Mouse (Mus musculus) midbrain, embryonic 13.5 days (tissue): ENCODE measurements around the gene Col4a3. TPM values are rescaled to one million over a fixed set of nuclear protein-coding genes. Genes with fewer than 3 reads are reported as not detected.

ENCODE experiments used
- ATAC-seq: fragments of 200-750 bp; cut with Nextera tagmentation; 2 replicates; pipeline ENCODE4 v1.8.0; 2017; ENCODE audit warnings: mild to moderate bottlenecking, moderate TSS enrichment, moderate library complexity
- H3K27ac ChIP-seq: fragments of 300-500 bp; sonication (generic); 2 replicates; pipeline ENCODE4 v1.5.1; 2015; ENCODE audit warnings: inconsistent platforms, mild to moderate bottlenecking, moderate library complexity
- H3K27me3 ChIP-seq: fragments of 300-500 bp; sonication (generic); 2 replicates; pipeline ENCODE4 v1.6.1; 2015; ENCODE audit warnings: mild to moderate bottlenecking, inconsistent platforms
- H3K36me3 ChIP-seq: fragments of 300-500 bp; sonication (generic); 2 replicates; pipeline ENCODE4 v1.6.1; 2015; ENCODE audit warnings: mild to moderate bottlenecking, inconsistent platforms
- H3K4me1 ChIP-seq: fragments of 300-500 bp; sonication (generic); replicated peaks from 2 replicates; pipeline ENCODE4 v1.6.1; 2015; ENCODE audit warnings: inconsistent platforms
- H3K4me2 ChIP-seq: fragments of 300-500 bp; sonication (generic); replicated peaks from 2 replicates; pipeline ENCODE4 v1.6.1; 2015; ENCODE audit warnings: moderate library complexity, mild to moderate bottlenecking, inconsistent platforms
- H3K4me3 ChIP-seq: fragments of 300-500 bp; sonication (generic); replicated peaks from 2 replicates; pipeline ENCODE4 v1.5.1; 2015; ENCODE audit warnings: mild to moderate bottlenecking, inconsistent platforms
- H3K9ac ChIP-seq: fragments of 300-500 bp; sonication (generic); replicated peaks from 2 replicates; pipeline ENCODE4 v1.6.1; 2015; ENCODE audit warnings: mild to moderate bottlenecking, inconsistent platforms
- H3K9me3 ChIP-seq: fragments of 300-500 bp; sonication (generic); 2 replicates; pipeline ENCODE4 v1.6.1; 2016; ENCODE audit warnings: mild to moderate bottlenecking, inconsistent platforms
- WGBS: fragments of 180-500 bp; shearing (Covaris S2); methylation state at CpG from one replicate; pipeline ENCODE4 v1.1.7; 2015; 5-methylcytosine and 5-hydroxymethylcytosine counted together
- polyA plus RNA-seq: library from polyadenylated mRNA; unstranded; fragments of >200 nt; fragmentation: Nextera tagmentation; extraction: Ambion mirVana; gene quantifications from 2 replicates; pipeline ENCODE4 v1.2.1, GENCODE M21; 2015

The Col4a3 gene
- polyA plus RNA-seq, 1 experiment from 2014 or later, result 0.09 TPM

DNA sequence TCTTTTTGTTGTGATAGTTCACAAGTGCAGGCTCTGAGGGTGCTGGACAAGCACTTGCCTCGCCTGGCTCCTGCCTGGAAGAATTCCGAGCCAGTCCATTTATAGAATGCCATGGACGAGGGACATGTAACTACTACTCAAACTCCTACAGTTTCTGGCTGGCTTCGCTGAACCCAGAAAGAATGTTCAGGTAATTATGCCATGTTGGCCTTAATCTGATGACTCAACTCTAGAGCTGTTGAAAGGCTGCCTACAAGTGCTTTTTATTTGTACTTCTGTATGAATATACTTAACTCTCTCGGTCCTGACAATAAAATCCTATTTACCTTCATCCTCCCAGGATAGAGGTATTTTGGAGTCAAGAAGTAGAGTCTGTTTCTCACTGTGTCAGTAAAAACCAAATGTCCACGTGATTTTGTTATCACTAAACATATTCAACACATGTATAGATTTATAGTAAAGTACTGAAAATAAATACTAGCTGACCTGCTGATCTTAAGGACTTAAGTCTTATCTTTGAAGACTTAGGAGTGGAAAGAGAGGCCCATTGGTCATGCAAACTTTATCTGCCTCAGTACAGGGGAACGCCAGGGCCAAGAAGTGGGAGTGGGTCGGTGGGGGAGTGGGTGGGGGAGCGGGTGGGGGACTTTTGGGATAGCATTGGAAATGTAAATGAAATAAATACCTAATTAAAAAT lies 131.2 kb downstream of the Col4a3 start:
- Histone ChIP-seq H3K9me3 (no peaks in the 10 kb centered on the region), H3K9ac (no peak overlapping the region), H3K4me3 (no peak overlapping the region), H3K27ac (no peak overlapping the region), H3K4me2 (no peak overlapping the region), H3K27me3 (peaks cover 31% of the 10 kb centered on the region), H3K36me3 (no peaks in the 10 kb centered on the region), H3K4me1 (no peaks in the 10 kb centered on the region)
- no peak for ATAC-seq
- 79% methylated on average over 9 of the region's 9 CpGs for WGBS

DNA sequence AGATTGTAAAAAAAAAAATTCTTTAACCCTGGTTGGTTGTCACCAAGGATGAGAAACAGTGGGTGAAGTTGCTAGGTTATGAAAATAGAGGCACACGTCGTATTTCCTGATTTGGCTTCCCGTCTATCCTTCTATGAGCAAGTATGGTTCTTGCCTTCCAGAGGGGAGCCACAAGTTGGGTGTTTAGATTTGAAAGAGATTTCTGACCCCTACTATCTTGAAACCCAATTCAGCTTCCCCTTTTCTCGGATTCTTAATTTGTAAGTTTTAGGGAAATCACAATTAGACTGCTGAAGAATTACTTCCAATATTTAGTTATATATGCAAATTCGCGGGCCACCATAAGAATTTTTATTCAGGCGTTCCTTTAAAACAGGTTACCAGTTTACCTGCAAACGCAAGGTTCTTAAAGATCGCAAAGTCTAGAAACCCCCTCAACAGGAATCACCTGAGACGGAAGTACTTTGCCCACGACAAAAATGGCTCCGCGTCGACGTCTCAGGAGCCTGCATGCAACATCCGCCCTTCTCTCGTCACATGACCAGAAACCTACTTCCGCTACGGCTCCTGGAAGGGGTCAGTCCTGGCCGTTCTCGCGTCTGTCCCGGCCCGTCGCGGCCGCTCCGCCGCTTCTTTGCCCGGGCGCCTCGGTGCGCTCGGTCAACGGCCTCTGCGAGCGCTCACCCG lies 137.8 kb downstream of the Col4a3 start, which contains the start of gene Mff:
Gene Mff, plus strand, starts transcription at position 552 of the 687 bp plus-strand sequence.
- Histone ChIP-seq H3K27me3 (peaks cover 33% of the 10 kb centered on the region), H3K9me3 (no peaks in the 10 kb centered on the region), H3K27ac (peak within 1 kb of the TSS; percentile 67), H3K4me2 (peak within 1 kb of the TSS; percentile 75), H3K4me3 (peak within 1 kb of the TSS; percentile 82), H3K9ac (peak within 1 kb of the TSS; percentile 95), H3K4me1 (peaks cover 12% of the 10 kb centered on the region), H3K36me3 (peaks cover 8% of the 10 kb centered on the region)
- ATAC-seq, result peak; percentile 99
- 10% methylated on average over 38 of the region's 38 CpGs for WGBS

DNA sequence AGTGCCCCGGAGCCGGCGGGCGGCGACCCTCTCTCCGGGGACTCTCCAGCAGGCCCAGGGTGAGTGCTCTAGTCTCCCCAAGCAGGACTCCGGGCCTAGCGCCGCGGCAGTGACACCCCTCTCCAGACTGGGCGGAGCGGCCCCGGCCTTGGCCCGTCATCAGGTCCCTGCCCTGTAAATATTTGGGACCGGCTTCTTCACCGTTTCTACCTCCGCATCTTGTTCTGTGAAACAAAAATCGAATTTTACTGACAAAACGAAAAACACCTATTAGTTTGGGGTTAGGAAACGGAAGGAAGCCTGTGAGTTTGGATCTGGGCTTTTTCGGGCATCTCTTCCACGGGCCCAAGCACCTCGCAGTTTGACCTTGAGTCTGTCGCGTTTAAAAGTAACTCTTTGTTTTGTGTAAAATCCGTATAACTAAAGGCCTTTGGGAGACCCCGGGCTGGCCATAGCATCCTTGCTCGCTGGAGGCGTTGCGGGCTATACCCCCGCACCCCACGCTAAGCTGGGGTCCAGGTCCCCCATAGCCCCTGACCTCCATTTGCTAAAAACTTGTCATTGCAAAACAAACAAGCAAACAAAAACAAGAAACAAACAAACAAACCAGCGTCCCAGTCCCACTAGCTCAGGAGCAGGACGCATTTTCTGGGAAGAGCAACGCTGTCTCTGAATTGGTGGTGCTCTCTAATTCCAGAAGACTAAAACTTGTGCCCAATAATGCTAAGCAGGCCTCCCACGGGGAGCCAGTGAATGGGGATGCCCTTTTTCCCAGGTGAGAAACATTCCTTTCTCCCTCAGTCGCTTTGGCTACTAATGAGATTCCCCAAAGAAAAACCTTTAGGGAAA lies 138.5 kb downstream of the Col4a3 start:
- Histone ChIP-seq H3K36me3 (peaks cover 15% of the 10 kb centered on the region), H3K4me3 (peak overlapping the region; percentile 82), H3K4me2 (peak overlapping the region; percentile 75), H3K9me3 (no peaks in the 10 kb centered on the region), H3K4me1 (peaks cover 12% of the 10 kb centered on the region), H3K27me3 (peaks cover 27% of the 10 kb centered on the region), H3K27ac (peak overlapping the region; percentile 67), H3K9ac (peak overlapping the region; percentile 95)
- under 1% methylated on average over 37 of the region's 37 CpGs for WGBS
- peak; percentile 99 for ATAC-seq

DNA sequence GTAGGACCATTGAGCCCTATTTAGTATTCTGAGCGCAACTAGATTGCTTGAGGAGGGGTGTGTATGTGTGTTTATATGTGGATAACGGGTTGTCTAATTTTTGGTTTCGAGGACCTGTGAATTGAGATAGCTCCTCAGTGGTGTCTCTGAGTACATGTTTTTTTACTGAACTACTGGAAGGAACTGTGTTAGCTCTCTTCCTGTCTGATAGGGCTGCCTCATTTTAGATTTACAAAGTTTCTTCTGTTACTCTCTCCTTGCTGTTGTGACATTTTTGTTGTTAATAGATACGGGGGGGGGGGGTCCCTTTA lies 139.1 kb downstream of the Col4a3 start:
- WGBS, result 53% methylated on average over 4 of the region's 4 CpGs
- no peak for ATAC-seq

DNA sequence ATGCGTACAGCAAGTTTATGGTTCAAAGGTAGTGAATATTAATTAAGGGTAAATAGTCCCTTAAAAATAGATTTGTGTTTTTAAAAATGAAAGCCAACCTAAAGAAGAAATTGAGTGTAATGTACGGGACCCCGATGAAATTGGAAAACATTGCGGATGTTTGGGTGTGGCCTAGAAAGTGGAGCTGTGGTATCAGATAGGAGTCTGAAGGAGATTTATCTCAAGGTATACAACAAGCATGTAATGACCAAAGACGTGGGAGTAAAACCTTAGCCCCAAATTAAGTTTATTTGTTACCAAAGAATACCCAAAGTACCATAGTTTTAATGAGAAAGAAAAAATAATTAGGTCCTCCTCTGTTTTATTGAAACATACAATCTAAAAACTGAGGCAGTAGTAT lies 139.8 kb downstream of the Col4a3 start:
- Histone ChIP-seq H3K27ac (no peak overlapping the region), H3K9ac (no peak overlapping the region; the same call in 1 of the 2 replicates), H3K4me2 (no peak overlapping the region; the same call in 1 of the 2 replicates), H3K9me3 (no peaks in the 10 kb centered on the region), H3K36me3 (peaks cover 27% of the 10 kb centered on the region), H3K4me3 (no peak overlapping the region), H3K4me1 (peaks cover 12% of the 10 kb centered on the region), H3K27me3 (peaks cover 15% of the 10 kb centered on the region)
- ATAC-seq, result no peak
- 95% methylated on average over 5 of the region's 5 CpGs for WGBS

More for the DNA sequence above, 139.1 kb downstream of the Col4a3 start:
- Histone ChIP-seq H3K4me3 (peak overlapping the region; percentile 82), H3K27ac (no peak overlapping the region), H3K36me3 (peaks cover 20% of the 10 kb centered on the region), H3K4me2 (peak overlapping the region; percentile 75), H3K27me3 (peaks cover 22% of the 10 kb centered on the region), H3K9ac (peak overlapping the region; percentile 95), H3K4me1 (peaks cover 12% of the 10 kb centered on the region), H3K9me3 (no peaks in the 10 kb centered on the region)

DNA sequence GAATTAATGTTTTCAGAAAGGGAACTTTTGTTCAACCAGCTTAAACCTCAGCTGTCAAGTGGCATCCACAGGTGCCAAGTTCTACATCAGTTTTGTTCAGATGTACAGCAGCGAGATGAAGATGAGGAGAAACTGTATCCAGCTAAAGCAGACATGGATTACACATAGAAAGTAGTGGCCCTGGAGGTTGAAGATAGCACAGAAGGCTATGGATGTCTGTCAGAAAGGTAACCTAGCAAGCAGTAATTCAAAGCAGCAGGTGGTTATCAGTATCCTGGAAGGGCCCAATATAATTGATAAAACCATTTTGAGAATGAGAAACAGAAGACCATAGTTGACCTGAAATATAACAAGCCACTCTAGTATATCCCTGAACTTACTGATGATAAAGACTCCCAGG lies 146.6 kb downstream of the Col4a3 start:
- Histone ChIP-seq H3K4me2 (no peak overlapping the region), H3K4me1 (no peaks in the 10 kb centered on the region), H3K27me3 (no peaks in the 10 kb centered on the region), H3K36me3 (peaks cover 87% of the 10 kb centered on the region), H3K4me3 (no peak overlapping the region), H3K27ac (no peak overlapping the region), H3K9ac (no peak overlapping the region), H3K9me3 (no peaks in the 10 kb centered on the region)
- ATAC-seq, result no peak
- 93% methylated on average over 1 of the region's 1 CpGs for WGBS

DNA sequence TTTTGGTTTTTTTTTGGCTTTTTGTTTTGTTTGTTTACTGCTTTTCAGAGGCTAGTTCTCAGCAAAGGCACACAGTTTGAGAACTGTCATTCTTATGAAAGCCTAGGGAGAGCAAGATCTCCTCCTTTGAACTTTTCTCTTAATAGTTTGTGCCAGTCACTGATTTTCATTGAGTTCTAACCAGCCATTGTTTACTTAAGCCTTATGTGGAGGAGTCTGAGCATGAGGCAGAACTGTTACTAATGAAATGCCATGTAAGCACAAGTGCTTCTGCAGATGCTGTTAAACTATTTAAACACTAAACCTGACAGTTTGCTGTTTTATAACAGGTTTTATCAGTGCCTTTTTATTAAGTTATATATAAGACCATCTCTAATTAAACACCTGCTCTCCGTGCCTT lies 151.3 kb downstream of the Col4a3 start:
- no peak overlapping the region for H3K27ac ChIP-seq
- no peak overlapping the region for H3K9ac ChIP-seq
- H3K27me3 ChIP-seq, result no peaks in the 10 kb centered on the region
- H3K36me3 ChIP-seq, result peaks cover 67% of the 10 kb centered on the region
- no peak for ATAC-seq
- no peak overlapping the region for H3K4me3 ChIP-seq
- WGBS, result 93% methylated on average over 1 of the region's 1 CpGs
- no peak overlapping the region for H3K4me2 ChIP-seq
- H3K9me3 ChIP-seq, result no peaks in the 10 kb centered on the region
- H3K4me1 ChIP-seq, result no peaks in the 10 kb centered on the region

DNA sequence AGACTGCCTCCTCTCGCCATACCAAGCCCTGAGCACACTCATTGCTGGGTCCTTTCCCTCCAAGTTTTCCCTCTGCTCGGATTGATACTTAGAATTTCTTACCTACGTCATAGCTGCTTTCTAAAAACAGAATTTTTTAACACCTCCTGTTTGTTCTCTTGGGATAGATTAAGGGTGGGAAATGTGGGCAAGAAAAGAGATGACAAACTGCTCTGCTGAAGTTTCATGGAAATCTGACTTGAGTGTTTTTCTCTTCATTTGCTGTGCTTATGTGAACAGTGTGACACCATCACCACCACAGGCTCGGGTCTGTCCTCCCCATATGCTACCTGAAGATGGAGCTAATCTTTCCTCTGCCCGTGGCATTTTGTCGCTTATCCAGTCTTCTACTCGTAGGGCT lies 154.8 kb downstream of the Col4a3 start:
- Histone ChIP-seq H3K9ac (no peak overlapping the region), H3K4me2 (no peak overlapping the region), H3K27me3 (no peaks in the 10 kb centered on the region), H3K4me3 (no peak overlapping the region), H3K36me3 (peaks cover 43% of the 10 kb centered on the region), H3K9me3 (no peaks in the 10 kb centered on the region), H3K4me1 (no peaks in the 10 kb centered on the region), H3K27ac (no peak overlapping the region)
- ATAC-seq, result no peak
- 91% methylated on average over 7 of the region's 7 CpGs for whole genome bisulfite sequencing

DNA sequence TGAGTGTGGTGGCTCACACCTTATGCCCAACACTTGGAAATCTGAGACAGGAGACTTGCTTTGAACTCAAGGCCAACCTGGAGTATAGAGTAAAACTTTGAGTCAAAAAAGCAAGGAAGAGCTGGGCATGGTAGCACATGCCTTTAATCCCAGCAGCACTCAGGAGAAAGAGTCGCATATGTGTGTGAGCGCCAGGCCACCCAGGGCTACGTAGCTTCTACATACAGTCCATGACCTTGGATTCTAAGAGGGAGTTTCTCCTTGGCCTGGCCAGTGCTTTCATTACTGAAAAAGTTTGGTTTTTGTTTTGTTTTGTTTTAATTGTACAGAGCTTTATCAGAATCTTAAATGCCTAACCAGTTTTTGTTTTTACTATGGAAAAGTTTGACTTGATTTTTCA lies 157.2 kb downstream of the Col4a3 start:
- no peaks in the 10 kb centered on the region for H3K27me3 ChIP-seq
- no peak for ATAC-seq
- H3K27ac ChIP-seq, result no peak overlapping the region
- WGBS, result 93% methylated on average over 3 of the region's 3 CpGs
- no peaks in the 10 kb centered on the region for H3K4me1 ChIP-seq
- no peak overlapping the region for H3K9ac ChIP-seq
- H3K36me3 ChIP-seq, result peaks cover 31% of the 10 kb centered on the region
- H3K4me3 ChIP-seq, result no peak overlapping the region
- no peaks in the 10 kb centered on the region for H3K9me3 ChIP-seq
- H3K4me2 ChIP-seq, result no peak overlapping the region

DNA sequence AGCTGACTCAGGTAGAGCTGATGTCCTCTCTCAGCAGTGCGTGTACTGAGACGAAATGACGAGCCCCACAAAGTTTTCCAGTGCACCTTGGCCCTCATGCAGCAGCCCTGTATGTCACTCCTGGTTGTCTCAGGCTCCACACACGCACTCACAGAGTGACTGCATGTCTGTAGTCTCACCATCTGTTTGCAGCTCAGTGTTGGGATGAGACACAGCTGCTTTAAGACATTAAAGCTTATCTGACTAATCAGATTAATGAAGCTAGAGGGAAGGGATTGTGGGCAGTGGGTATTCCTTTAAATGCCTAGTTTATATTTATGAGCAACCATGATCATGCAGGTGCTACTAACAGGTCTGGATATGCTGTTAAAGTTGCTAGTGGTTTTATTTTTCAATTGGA lies 159.7 kb downstream of the Col4a3 start:
- Histone ChIP-seq H3K9me3 (no peaks in the 10 kb centered on the region), H3K4me3 (no peak overlapping the region), H3K27me3 (no peaks in the 10 kb centered on the region), H3K36me3 (peaks cover 30% of the 10 kb centered on the region), H3K27ac (no peak overlapping the region), H3K4me1 (no peaks in the 10 kb centered on the region), H3K9ac (no peak overlapping the region), H3K4me2 (no peak overlapping the region)
- 82% methylated on average over 4 of the region's 4 CpGs for WGBS
- ATAC-seq, result no peak

DNA sequence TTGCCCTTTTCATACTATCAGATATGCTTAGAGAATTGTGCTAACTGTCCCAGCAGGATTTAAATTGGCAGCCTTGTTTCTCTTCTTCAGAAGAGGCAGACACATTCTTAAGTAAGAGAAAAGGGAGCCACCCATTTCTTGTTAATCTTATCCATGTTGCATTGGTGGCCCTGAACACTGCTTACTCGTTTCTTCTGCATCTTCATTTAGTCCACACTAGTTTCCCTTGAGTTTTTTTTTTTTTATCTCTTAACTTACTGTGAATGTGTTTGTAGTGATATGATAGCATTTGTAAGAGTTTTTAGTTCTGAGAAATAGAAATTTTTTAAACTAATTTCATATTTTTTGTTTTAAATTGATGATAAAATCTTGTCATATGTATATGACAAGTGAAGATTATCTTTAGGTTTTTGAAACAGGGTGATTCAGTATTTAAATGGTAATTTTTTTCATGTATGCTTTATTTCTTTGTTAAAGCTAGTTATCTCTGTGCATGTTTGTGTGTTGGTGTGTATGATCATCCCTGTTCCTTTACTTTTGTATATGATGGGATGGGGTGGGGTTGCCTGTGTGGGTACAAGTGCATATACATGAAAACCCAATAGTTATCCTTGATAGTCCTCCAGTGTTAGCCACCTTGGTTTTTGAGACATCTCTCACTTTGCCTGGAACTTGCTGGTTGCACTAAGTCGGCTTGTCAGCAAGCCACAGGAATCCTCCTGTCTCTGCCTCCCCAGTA lies 161.2 kb downstream of the Col4a3 start:
- no peaks in the 10 kb centered on the region for H3K4me1 ChIP-seq
- H3K9ac ChIP-seq, result no peak overlapping the region
- H3K27me3 ChIP-seq, result no peaks in the 10 kb centered on the region
- no peak overlapping the region for H3K27ac ChIP-seq
- H3K9me3 ChIP-seq, result no peaks in the 10 kb centered on the region
- no peak for ATAC-seq
- 89% methylated on average over 2 of the region's 2 CpGs for WGBS
- H3K4me2 ChIP-seq, result no peak overlapping the region
- no peak overlapping the region for H3K4me3 ChIP-seq
- H3K36me3 ChIP-seq, result peaks cover 25% of the 10 kb centered on the region
